Mouse (Mus musculus): Measurements from ENCODE around the gene Bmp8a. TPM values are rescaled to one million over a fixed set of nuclear protein-coding genes. Genes with fewer than 3 reads are reported as not detected.
"Not testable (repeated sequence)": the region's sequence is repeated elsewhere in the genome, so short reads cannot be mapped to it uniquely, and the experiment has no call there.

The Bmp8a gene
- polyA plus RNA-seq, 1 experiment from 2014 or later: 0.33 TPM

- not testable (repeated sequence) for H3K27me3 ChIP-seq; H3K27ac ChIP-seq (replicated peaks); H3K9me3 ChIP-seq
- H3K9ac ChIP-seq: peak overlapping the region; percentile 77
- H3K4me3 ChIP-seq: peak overlapping the region; percentile 60
- H3K4me2 ChIP-seq: peak overlapping the region; percentile 93
- peaks cover 26% of the 10 kb centered on the region for H3K4me1 ChIP-seq (replicated peaks)
- H3K36me3 ChIP-seq: peaks cover 19% of the 10 kb centered on the region
- WGBS: 1% methylated on average over 46 of the region's 55 CpGs
- peak; percentile 69 for ATAC-seq (ENCODE audit: low read depth)
Measured at GRCm38 (mm10) chr4:123282915-123283674, 60.0 kb downstream of the Bmp8a start.

GRCm38 (mm10) chr4:123282500-123282899, 60.6 kb downstream of the Bmp8a start:
- no peaks in the 10 kb centered on the region for H3K9me3 ChIP-seq
- peak overlapping the region; percentile 60 for H3K4me3 ChIP-seq
- H3K4me1 ChIP-seq (replicated peaks): peaks cover 26% of the 10 kb centered on the region
- peak overlapping the region; percentile 77 for H3K9ac ChIP-seq
- ATAC-seq (ENCODE audit: low read depth): peak; percentile 88
- no peak overlapping the region for H3K27ac ChIP-seq (replicated peaks)
- no peaks in the 10 kb centered on the region for H3K27me3 ChIP-seq
- peaks cover 14% of the 10 kb centered on the region for H3K36me3 ChIP-seq
- H3K4me2 ChIP-seq: peak overlapping the region; percentile 93
- under 1% methylated on average over 25 of the region's 25 CpGs for WGBS

- Histone ChIP-seq H3K9me3 (no peaks in the 10 kb centered on the region), H3K4me1 (replicated peaks) (peaks cover 15% of the 10 kb centered on the region), H3K9ac (no peak overlapping the region), H3K27me3 (no peaks in the 10 kb centered on the region), H3K36me3 (no peaks in the 10 kb centered on the region), H3K27ac (replicated peaks) (no peak overlapping the region), H3K4me3 (no peak overlapping the region), H3K4me2 (no peak overlapping the region)
- 82% methylated on average over 3 of the region's 3 CpGs for WGBS
- ATAC-seq (ENCODE audit: low read depth): no peak
Measured at GRCm38 (mm10) chr4:123280117-123280516, 62.9 kb downstream of the Bmp8a start.

GRCm38 (mm10) chr4:123271063-123271462, 72.0 kb downstream of the Bmp8a start:
- no peak overlapping the region for H3K9ac ChIP-seq

More at GRCm38 (mm10) chr4:123271063-123271462, 72.0 kb downstream of the Bmp8a start:
- Histone ChIP-seq H3K4me1 (replicated peaks) (no peaks in the 10 kb centered on the region), H3K27me3 (no peaks in the 10 kb centered on the region), H3K4me2 (no peak overlapping the region), H3K36me3 (no peaks in the 10 kb centered on the region), H3K27ac (replicated peaks) (no peak overlapping the region), H3K4me3 (no peak overlapping the region), H3K9me3 (no peaks in the 10 kb centered on the region)
- ATAC-seq (ENCODE audit: low read depth): no peak
- 92% methylated on average over 3 of the region's 3 CpGs for WGBS

Other genes starting within 250 kb of the Bmp8a start
- gene Bmp8b, start 238.1 kb downstream of the Bmp8a start, polyA plus RNA-seq (2015; fragmentation: Nextera tagmentation; extraction: Ambion mirVana): 0.14 and 0.18 TPM in 2 replicates
- gene Oxct2b, start 227.0 kb downstream of the Bmp8a start, polyA plus RNA-seq (2015; fragmentation: Nextera tagmentation; extraction: Ambion mirVana): 0.45 TPM in 1 of 2 replicates, not detected in the other
- 61.8 and 62.7 TPM in 2 replicates for gene Ppie, start 203.3 kb downstream of the Bmp8a start, polyA plus RNA-seq (2015; fragmentation: Nextera tagmentation; extraction: Ambion mirVana)
- 10.4 and 11.2 TPM in 2 replicates for gene Hpcal4, start 160.0 kb downstream of the Bmp8a start, polyA plus RNA-seq (2015; fragmentation: Nextera tagmentation; extraction: Ambion mirVana)
- gene Nt5c1a, start 141.7 kb downstream of the Bmp8a start, polyA plus RNA-seq (2015; fragmentation: Nextera tagmentation; extraction: Ambion mirVana): not detected in 2 replicates
- 13.6 and 13.9 TPM in 2 replicates for gene Heyl, start 109.7 kb downstream of the Bmp8a start, polyA plus RNA-seq (2015; fragmentation: Nextera tagmentation; extraction: Ambion mirVana)
- 24.2 and 25.0 TPM in 2 replicates for gene Pabpc4, start 80.9 kb downstream of the Bmp8a start, polyA plus RNA-seq (2015; fragmentation: Nextera tagmentation; extraction: Ambion mirVana)
- gene Oxct2a, start 19.6 kb downstream of the Bmp8a start, polyA plus RNA-seq (2015; fragmentation: Nextera tagmentation; extraction: Ambion mirVana): not detected in 2 replicates

Measured in neural tube, embryonic 13.5 days (tissue).